Mouse (Mus musculus) adrenal gland, adult 10 weeks (tissue): ENCODE measurements around the gene Klrb1f. TPM values are rescaled to one million over a fixed set of nuclear protein-coding genes. Genes with fewer than 3 reads are reported as not detected.

Experiments
- polyA plus RNA-seq: library from polyadenylated mRNA; stranded (reverse); fragments of 350-450 nt; fragmentation: Illumina TruSeq; extraction: RNeasy Lipid Tissue Mini Kit (QIAGEN cat#74804); gene quantifications from one replicate; pipeline ENCODE4 v1.2.3, GENCODE M21; 2014; ENCODE audit warnings: low read depth, low replicate concordance

Klrb1f gene
- polyA plus RNA-seq, result not detected

DNA sequence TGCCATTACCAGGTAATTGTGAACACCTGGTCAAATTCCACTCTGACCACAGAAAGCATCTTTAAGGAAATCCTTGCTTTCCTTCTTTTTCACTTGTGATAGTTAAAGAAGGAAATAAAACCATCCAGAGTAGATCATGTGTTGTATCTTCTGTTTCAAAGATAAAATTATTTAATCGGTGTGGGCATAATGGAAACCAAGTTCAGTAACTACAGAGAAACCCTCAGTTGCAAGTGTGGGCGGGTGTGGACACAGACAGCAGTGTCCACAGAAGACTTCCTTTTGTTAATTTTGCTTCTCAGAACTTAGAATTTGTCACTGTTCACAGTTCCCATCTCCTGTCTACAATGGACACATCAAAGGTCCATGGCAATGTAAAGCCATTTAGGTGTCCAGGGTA, at the start of gene Klrb1f:
Gene Klrb1f (plus strand): TSS at position 301 of the 400 bp plus-strand sequence.

DNA sequence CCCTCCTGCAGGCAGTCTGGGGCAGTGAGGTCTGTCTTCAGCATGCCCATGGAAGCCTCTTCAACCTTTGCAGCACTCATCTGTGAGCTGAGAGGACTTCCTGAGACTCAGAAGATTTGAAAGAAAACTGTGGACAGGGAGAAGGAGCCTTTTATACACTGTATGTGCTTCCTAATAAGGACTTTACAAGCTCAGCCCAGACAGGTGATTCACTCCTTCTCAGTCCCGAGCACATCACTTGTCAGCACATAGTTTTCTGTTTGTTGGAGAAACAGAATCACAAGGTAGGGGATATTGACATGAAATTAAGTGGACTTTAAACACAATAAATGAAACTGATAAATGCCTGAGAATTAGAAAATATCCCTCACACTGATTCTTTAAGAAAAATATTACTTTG, 55.1 kb downstream of the Klrb1f start, which contains the start of gene Clec2e:
Gene Clec2e (minus strand): TSS at position 120 of the 400 bp plus-strand sequence.

Other genes with a start within 250 kb of the Klrb1f start
- not detected for gene Gm44511, start 219.6 kb upstream of the Klrb1f start, polyA plus RNA-seq
- gene Klrb1b, start 219.6 kb upstream of the Klrb1f start, polyA plus RNA-seq, result 0.64 TPM
- gene Clec2i, start 158.3 kb upstream of the Klrb1f start, polyA plus RNA-seq, result 0.47 TPM
- 0.64 TPM for gene BC035044, start 154.8 kb upstream of the Klrb1f start, polyA plus RNA-seq
- gene Clec2g, start 111.5 kb upstream of the Klrb1f start, polyA plus RNA-seq, result not detected
- gene Clec2e, start 55.0 kb downstream of the Klrb1f start, polyA plus RNA-seq, result not detected
- gene Clec2d, start 134.7 kb downstream of the Klrb1f start, polyA plus RNA-seq, result 74.3 TPM
- 0.87 TPM for gene Cd69, start 229.5 kb downstream of the Klrb1f start, polyA plus RNA-seq